Mouse (Mus musculus) small intestine, adult 2 months (tissue): ENCODE measurements around the gene Tmem40. TPM values are rescaled to one million over a fixed set of nuclear protein-coding genes. Genes with fewer than 3 reads are reported as not detected.

Experiments
- H3K27ac ChIP-seq: fragments of 200-500 bp; 2 replicates; pipeline ENCODE4 v1.5.1; 2012; ENCODE audit warnings: low read depth, low read length, control low read depth, inconsistent platforms; ENCODE audit not compliant: insufficient read depth
- H3K27me3 ChIP-seq: fragments of 200-500 bp; 2 replicates; pipeline ENCODE4 v1.6.1; 2012; ENCODE audit warnings: mild to moderate bottlenecking, moderate library complexity, low read length, inconsistent platforms; ENCODE audit not compliant: control insufficient read depth, insufficient read depth
- H3K36me3 ChIP-seq: fragments of 200-500 bp; 2 replicates; pipeline ENCODE4 v1.6.1; 2012; ENCODE audit warnings: mild to moderate bottlenecking, low read length, control low read depth, inconsistent platforms; ENCODE audit not compliant: control insufficient read depth, insufficient read depth
- H3K4me1 ChIP-seq: fragments of 200-500 bp; 2 replicates; pipeline ENCODE4 v1.6.1; 2012; ENCODE audit warnings: low read length, inconsistent platforms, mixed read lengths; ENCODE audit not compliant: control insufficient read depth, insufficient read depth, insufficient read length
- H3K4me3 ChIP-seq: fragments of 200-500 bp; 2 replicates; pipeline ENCODE4 v1.5.1; 2012; ENCODE audit warnings: low read depth, mild to moderate bottlenecking, control low read depth, inconsistent platforms, low read length, moderate library complexity
- CTCF ChIP-seq: fragments of 200-500 bp; IDR thresholded peaks from 2 replicates; pipeline ENCODE4 v1.5.1; 2012; ENCODE audit warnings: low read depth, mild to moderate bottlenecking, control low read depth, inconsistent platforms, low read length, moderate library complexity, mixed read lengths; ENCODE audit not compliant: insufficient replicate concordance, insufficient read length; ENCODE audit errors: extremely low read depth
- POLR2A ChIP-seq: fragments of 200-500 bp; IDR thresholded peaks from 2 replicates; pipeline ENCODE4 v1.6.1; 2012; ENCODE audit warnings: low read depth, mild to moderate bottlenecking, control low read depth, inconsistent platforms, low read length, moderate library complexity
- WGBS: fragments of 180-500 bp; shearing (Covaris S2); methylation state at CpG from one replicate; pipeline ENCODE4 v1.1.7; 2018; 5-methylcytosine and 5-hydroxymethylcytosine counted together
- polyA plus RNA-seq: library from polyadenylated mRNA; depleted of rRNA; stranded (reverse); fragments of >200 nt; gene quantifications from 2 replicates; pipeline ENCODE4 v1.2.3, GENCODE M21; 2012

The Tmem40 gene
- polyA plus RNA-seq, 1 experiment = not detected

DNA sequence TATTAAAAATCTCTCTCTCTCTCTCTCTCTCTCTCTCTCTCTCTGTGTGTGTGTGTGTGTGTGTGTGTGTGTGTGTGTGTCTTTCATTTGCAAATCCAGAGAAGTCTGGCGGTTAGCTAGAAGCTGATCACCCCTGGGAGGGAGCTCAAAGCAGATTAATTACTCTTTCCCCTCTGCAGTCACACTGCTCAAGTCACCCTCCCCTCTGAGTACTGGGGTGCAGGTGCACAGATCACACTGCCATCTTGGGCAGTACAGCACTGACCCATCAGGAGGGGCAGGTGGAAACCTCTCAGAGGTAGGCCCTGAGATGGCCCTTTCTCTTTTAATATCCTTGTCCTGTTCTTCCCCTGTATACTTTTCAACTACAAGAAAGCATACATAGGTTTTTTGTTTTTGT lies 15.9 kb downstream of the Tmem40 start:
- no peak for TF ChIP-seq POLR2A
- TF ChIP-seq CTCF = no peak
- no peaks in the 10 kb centered on the region for H3K36me3 ChIP-seq
- H3K4me3 ChIP-seq = no peak overlapping the region
- no peaks in the 10 kb centered on the region for H3K4me1 ChIP-seq
- H3K27me3 ChIP-seq = no peaks in the 10 kb centered on the region
- no peak overlapping the region for H3K27ac ChIP-seq
- WGBS = 82% methylated on average over 1 of the region's 1 CpGs

DNA sequence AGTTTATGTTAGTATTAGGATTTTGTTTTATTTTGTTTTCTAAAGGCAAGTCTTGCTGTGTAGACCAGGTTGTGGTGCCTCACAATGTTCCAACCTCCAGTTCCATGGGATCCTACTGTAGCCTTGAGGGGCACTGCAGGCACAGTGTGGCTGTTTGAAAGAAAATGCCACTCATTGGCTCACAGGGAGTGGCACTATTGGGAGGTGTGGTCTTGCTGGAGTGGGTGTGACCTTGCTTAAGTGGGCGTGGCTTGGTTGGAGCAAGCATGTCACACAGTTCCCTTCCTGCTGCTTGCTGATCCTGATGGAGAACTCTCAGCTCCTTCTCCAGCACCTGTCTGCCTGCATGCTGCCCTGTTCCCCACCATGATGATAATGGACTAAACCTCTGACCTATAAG lies 18.6 kb downstream of the Tmem40 start:
- no peaks in the 10 kb centered on the region for H3K4me1 ChIP-seq
- WGBS = 10% methylated on average over 1 of the region's 1 CpGs
- no peak overlapping the region for H3K27ac ChIP-seq
- TF ChIP-seq POLR2A = no peak
- TF ChIP-seq CTCF = no peak
- H3K4me3 ChIP-seq = no peak overlapping the region
- H3K27me3 ChIP-seq = no peaks in the 10 kb centered on the region
- no peaks in the 10 kb centered on the region for H3K36me3 ChIP-seq

DNA sequence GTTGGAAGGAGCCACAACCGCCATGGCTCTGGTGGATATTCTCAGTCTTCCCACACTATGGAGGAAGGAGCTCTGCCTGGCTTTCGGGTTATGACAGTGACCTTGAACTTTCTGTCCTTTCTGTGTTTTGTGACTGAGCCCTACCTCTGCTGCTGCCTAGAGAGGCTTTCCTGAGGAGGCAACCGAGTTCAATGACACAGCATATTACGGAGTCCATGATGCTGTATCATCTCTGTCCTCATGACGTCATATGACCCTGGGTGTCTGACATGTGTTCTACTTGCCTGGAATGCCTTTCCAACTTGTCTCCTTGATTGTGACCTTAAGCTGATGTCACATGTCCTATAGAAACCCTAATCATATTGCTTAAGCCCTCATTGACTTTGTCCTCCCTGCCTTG lies 23.2 kb downstream of the Tmem40 start:
- no peak overlapping the region for H3K27ac ChIP-seq
- H3K4me3 ChIP-seq = no peak overlapping the region
- H3K27me3 ChIP-seq = no peaks in the 10 kb centered on the region
- TF ChIP-seq POLR2A (no peak), CTCF (no peak)
- no peaks in the 10 kb centered on the region for H3K36me3 ChIP-seq
- 77% methylated on average over 5 of the region's 5 CpGs for WGBS
- no peaks in the 10 kb centered on the region for H3K4me1 ChIP-seq

DNA sequence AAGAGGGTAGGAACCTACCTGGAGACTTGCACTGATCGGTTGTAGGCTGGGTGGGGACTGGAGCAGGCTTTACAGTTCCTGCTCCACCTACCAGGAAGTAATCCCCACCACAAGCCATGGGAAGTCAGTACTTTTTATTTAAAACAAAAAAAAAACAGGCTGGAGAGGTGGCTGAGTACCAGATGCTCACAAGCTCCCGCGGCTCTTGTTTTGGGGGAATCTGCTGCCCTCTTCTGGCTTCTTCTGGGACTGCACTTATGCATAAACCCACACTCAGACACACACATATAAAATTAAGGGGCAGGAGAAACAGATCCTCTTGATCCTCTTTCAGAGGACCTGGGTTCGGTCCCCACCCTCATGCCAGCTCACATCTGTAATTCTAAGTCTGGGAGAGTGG lies 27.3 kb downstream of the Tmem40 start:
- Histone ChIP-seq H3K4me1 (no peaks in the 10 kb centered on the region), H3K4me3 (no peak overlapping the region), H3K36me3 (no peaks in the 10 kb centered on the region), H3K27ac (no peak overlapping the region), H3K27me3 (no peaks in the 10 kb centered on the region)
- TF ChIP-seq CTCF (peak; percentile 63; the same call in 1 of the 2 replicates), POLR2A (no peak)
- 53% methylated on average over 4 of the region's 4 CpGs for whole genome bisulfite sequencing

DNA sequence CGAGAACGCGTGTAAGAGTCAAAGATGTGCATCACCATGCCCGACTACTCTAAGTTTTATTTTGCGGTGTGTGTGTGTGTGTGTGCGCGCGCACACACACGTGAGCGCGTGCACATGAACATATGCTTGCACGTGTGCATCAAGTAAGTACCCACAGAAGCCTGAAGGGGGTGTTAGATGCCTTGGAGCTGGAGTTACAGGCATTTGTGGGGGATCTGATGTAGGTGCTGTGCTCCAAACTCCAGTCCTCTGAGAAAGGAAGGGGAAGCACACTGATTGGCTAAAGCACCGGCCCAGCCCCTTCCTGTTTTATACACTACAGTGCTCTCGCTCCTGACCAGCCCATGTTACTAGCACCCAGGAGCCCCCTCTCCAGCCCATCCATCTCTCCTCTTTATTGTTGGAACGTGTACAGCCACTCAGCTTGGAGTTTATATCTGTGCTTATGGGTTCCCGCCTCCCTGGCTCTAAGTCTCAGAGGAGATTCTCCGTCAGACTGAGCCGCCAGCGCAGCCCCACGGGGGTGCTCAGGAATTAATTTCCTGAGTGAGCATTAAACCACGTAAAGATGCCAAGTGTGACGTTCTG lies 29.8 kb downstream of the Tmem40 start:
- H3K4me1 ChIP-seq = no peaks in the 10 kb centered on the region
- no peaks in the 10 kb centered on the region for H3K27me3 ChIP-seq
- 83% methylated on average over 22 of the region's 22 CpGs for WGBS
- H3K4me3 ChIP-seq = no peak overlapping the region
- no peak overlapping the region for H3K27ac ChIP-seq
- TF ChIP-seq CTCF = no peak
- TF ChIP-seq POLR2A = no peak
- H3K36me3 ChIP-seq = no peaks in the 10 kb centered on the region

DNA sequence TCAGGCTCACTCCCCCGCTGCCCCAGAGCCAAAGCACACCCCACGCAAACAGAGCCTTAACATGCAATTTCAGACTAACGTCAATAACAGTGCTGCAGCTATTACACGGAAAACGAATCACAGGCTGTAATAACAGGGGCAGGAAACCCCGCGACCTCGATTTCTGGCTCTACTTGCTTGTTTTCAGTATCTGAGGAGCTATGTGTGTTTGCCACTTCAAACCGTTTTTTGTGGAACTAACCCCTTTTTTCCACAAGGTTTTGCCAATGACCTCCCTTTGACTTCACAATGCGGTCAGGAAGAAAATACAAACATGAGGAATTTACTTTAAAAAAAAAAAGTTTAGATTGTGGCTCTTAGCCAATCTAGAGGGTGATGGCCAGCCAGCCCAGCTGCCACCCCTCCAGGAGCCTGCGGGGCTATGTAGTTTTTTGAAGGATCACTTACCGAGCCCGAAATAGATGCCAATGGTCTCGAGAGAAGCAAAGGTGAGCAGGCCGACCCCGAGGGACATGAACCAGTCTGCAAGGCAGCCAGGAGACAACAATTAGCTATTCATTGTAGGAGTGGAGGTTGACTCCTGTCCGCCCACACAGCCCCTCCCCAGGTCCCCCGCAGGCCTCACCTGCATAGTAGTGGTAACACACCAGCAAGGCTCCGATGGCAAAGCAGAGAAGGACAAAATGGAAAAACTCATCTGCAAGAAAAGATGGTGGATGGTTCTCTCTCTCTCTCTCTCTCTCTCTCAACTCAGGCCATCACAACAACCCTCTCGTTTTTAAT lies 31.5 kb downstream of the Tmem40 start:
- TF ChIP-seq POLR2A (no peak), CTCF (no peak)
- H3K4me3 ChIP-seq = no peak overlapping the region
- H3K27ac ChIP-seq = no peak overlapping the region
- no peaks in the 10 kb centered on the region for H3K4me1 ChIP-seq
- 64% methylated on average over 20 of the region's 20 CpGs for WGBS
- no peaks in the 10 kb centered on the region for H3K36me3 ChIP-seq
- H3K27me3 ChIP-seq = no peaks in the 10 kb centered on the region

DNA sequence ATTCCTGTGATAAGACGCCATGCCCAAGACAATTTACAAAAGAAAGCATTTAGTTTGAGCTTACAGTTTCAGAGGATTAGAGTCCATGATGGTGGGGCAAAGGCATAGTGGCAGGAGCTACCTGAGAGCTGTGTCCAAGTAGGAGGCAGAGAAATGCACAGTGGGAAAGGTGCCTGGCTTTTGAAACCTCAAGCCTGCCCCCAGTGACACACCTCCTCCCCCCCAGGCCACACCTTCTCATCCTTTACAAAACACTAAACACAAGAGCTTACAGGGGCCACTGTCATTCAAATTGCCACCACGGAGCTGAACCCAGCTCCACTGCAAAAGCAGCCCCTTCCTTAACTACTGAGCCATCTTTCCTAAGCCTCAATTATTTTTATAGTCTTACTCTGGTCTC lies 34.6 kb downstream of the Tmem40 start:
- Histone ChIP-seq H3K4me3 (no peak overlapping the region), H3K27me3 (no peaks in the 10 kb centered on the region), H3K4me1 (no peaks in the 10 kb centered on the region), H3K36me3 (no peaks in the 10 kb centered on the region), H3K27ac (no peak overlapping the region)
- 76% methylated on average over 2 of the region's 2 CpGs for WGBS
- TF ChIP-seq POLR2A (no peak), CTCF (no peak)
